Mouse (Mus musculus) lung, embryonic 14.5 days (tissue): ENCODE data around the gene Dot1l. TPM values are rescaled to one million over a fixed set of nuclear protein-coding genes. Genes with fewer than 3 reads are reported as not detected.

Source experiments
- ATAC-seq: fragments of 200-750 bp; cut with Nextera tagmentation; 2 replicates; pipeline ENCODE4 v1.8.0; 2017; ENCODE audit warnings: mild to moderate bottlenecking, moderate TSS enrichment, moderate library complexity; ENCODE audit not compliant: insufficient read depth
- DNase-seq: peaks from one replicate; pipeline ENCODE4 v3.0.0-alpha.2; 2015
- H3K27ac ChIP-seq: fragments of 300-500 bp; sonication (generic); 2 replicates; pipeline ENCODE4 v1.5.1; 2014; ENCODE audit warnings: low read depth, mild to moderate bottlenecking, moderate library complexity
- H3K27me3 ChIP-seq: fragments of 300-500 bp; sonication (generic); 2 replicates; pipeline ENCODE4 v1.6.1; 2014; ENCODE audit warnings: low read length, control low read depth; ENCODE audit not compliant: insufficient read depth
- H3K36me3 ChIP-seq: fragments of 300-500 bp; sonication (generic); 2 replicates; pipeline ENCODE4 v1.6.1; 2014; ENCODE audit warnings: control low read depth; ENCODE audit not compliant: insufficient read depth
- H3K4me1 ChIP-seq: fragments of 300-500 bp; sonication (generic); 2 replicates; pipeline ENCODE4 v1.6.1; 2014; ENCODE audit warnings: antibody characterized with exemption, control low read depth; ENCODE audit not compliant: insufficient read depth
- H3K4me2 ChIP-seq: fragments of 300-500 bp; sonication (generic); 2 replicates; pipeline ENCODE4 v1.6.1; 2014; ENCODE audit warnings: mild to moderate bottlenecking
- H3K4me3 ChIP-seq: fragments of 300-500 bp; sonication (generic); 2 replicates; pipeline ENCODE4 v1.5.1; 2014; ENCODE audit warnings: low read depth, low read length
- H3K9ac ChIP-seq: fragments of 300-500 bp; sonication (generic); 2 replicates; pipeline ENCODE4 v1.6.1; 2014
- H3K9me3 ChIP-seq: fragments of 300-500 bp; sonication (generic); 2 replicates; pipeline ENCODE4 v1.6.1; 2016; ENCODE audit warnings: low read depth, low read length, control low read depth
- CTCF ChIP-seq: IDR thresholded peaks from 2 replicates; pipeline ENCODE4 v1.5.1; 2016; ENCODE audit warnings: antibody characterized with exemption, low read depth
- WGBS: fragments of 180-500 bp; shearing (Covaris S2); extraction: QIAGEN DNeasy Blood & Tissue Kit; methylation state at CpG from one replicate; pipeline ENCODE4 v1.1.7; 2014; 5-methylcytosine and 5-hydroxymethylcytosine counted together
- microRNA counts: library from miRNA; unstranded; fragments of <30 nt; microRNA quantifications from one replicate; lab custom pipeline; 2016
- microRNA-seq: library from miRNA; unstranded; fragments of <30 nt; microRNA quantifications from one replicate; pipeline ENCODE4, GENCODE M21; 2016; ENCODE audit warnings: borderline number of aligned reads
- polyA plus RNA-seq: library from polyadenylated mRNA; unstranded; fragments of >200 nt; fragmentation: Nextera tagmentation; extraction: Ambion mirVana; gene quantifications from 2 replicates; pipeline ENCODE4 v1.2.1, GENCODE M21; 2014

Gene Dot1l
- polyA plus RNA-seq, 1 experiment from 2014 or later = 29.1 TPM

DNA sequence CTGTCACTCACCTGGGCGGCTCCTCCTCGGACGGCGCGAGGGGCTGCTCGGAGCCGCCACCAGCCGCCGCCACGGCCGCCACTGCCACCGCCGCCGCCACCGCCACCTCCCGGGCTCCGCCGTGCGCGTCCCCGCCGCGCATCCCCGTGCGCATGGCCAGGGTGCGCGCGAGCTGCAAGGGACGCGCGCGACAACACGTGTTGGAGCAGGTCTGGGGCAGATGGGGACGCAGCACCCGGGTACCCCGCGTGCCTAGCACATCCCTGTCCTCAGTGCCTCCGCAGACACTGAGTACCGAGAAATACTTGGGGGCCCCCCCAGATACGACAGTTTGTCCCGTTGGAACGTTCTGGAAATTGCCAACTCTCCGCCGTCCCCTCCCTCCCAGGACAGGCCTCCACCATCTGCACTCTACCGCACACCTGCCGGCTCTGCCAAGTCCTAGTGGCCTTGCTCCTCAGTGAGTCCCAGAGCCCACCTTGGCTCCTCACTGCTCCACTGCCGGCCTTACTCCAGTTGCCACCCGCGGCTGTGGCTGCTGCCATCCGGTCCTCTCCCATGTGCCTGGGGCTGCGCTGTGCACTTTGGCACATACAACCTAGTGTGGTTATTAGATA, 89.0 kb downstream of the Dot1l start, which contains the start of gene Lingo3:
Gene Lingo3, minus strand, starts transcription at position 109 of the 617 bp plus-strand sequence.
- H3K27ac ChIP-seq = no peak within 1 kb of the TSS
- no peak for TF ChIP-seq CTCF
- peaks cover 43% of the 10 kb centered on the region for H3K27me3 ChIP-seq
- peak within 1 kb of the TSS; percentile 47 for H3K9ac ChIP-seq
- H3K36me3 ChIP-seq = no peaks in the 10 kb centered on the region
- peak within 1 kb of the TSS; percentile 69 for H3K4me2 ChIP-seq
- 4% methylated on average over 48 of the region's 51 CpGs for WGBS
- H3K4me3 ChIP-seq = peak within 1 kb of the TSS; percentile 41
- H3K4me1 ChIP-seq = no peaks in the 10 kb centered on the region
- H3K9me3 ChIP-seq = no peaks in the 10 kb centered on the region
- DNase-seq = peak; percentile 26
- ATAC-seq = no peak

MicroRNAs within 50 kb of the gene (microRNA counts, 519-probe panel; counts per million panel counts)
- 30.5 counts per million for microRNA mmu-miR-1982 (lab: Ali Mortazavi, UCI)

Small RNA genes lying within 50 kb of the gene (microRNA-seq; reads per million reads assigned to microRNA genes)
- gene Mir1982 = 4.3 reads per million, percentile 15 among the genes with 10 or more reads in this experiment

Other genes with a start within 250 kb of the Dot1l start
- gene Atp8b3, start 216.1 kb upstream of the Dot1l start, polyA plus RNA-seq = 0.09 and 0.14 TPM in 2 replicates
- gene Rexo1, start 193.6 kb upstream of the Dot1l start, polyA plus RNA-seq = 27.8 and 34.5 TPM in 2 replicates
- gene Klf16, start 177.9 kb upstream of the Dot1l start, polyA plus RNA-seq = 9.5 and 11.8 TPM in 2 replicates
- 151 and 153 TPM in 2 replicates for gene Abhd17a, start 164.9 kb upstream of the Dot1l start, polyA plus RNA-seq
- gene Scamp4, start 152.3 kb upstream of the Dot1l start, polyA plus RNA-seq = 90.5 and 92.8 TPM in 2 replicates
- gene Adat3, start 152.3 kb upstream of the Dot1l start, polyA plus RNA-seq = 8.7 and 10.1 TPM in 2 replicates
- 2.4 and 3.1 TPM in 2 replicates for gene Gm49322, start 149.2 kb upstream of the Dot1l start, polyA plus RNA-seq
- gene Csnk1g2, start 132.4 kb upstream of the Dot1l start, polyA plus RNA-seq = 105 and 124 TPM in 2 replicates
- 82.5 and 101 TPM in 2 replicates for gene Btbd2, start 98.1 kb upstream of the Dot1l start, polyA plus RNA-seq
- gene Mknk2, start 77.1 kb upstream of the Dot1l start, polyA plus RNA-seq = 102 and 110 TPM in 2 replicates
- 35.1 and 40.3 TPM in 2 replicates for gene Mob3a, start 53.2 kb upstream of the Dot1l start, polyA plus RNA-seq
- 6.7 and 7.3 TPM in 2 replicates for gene Izumo4, start 53.0 kb upstream of the Dot1l start, polyA plus RNA-seq
- gene Ap3d1, start 12.9 kb upstream of the Dot1l start, polyA plus RNA-seq = 62.0 and 69.6 TPM in 2 replicates
- gene Sf3a2, start 43.0 kb downstream of the Dot1l start, polyA plus RNA-seq = 97.2 and 98.4 TPM in 2 replicates
- gene Plekhj1, start 43.4 kb downstream of the Dot1l start, polyA plus RNA-seq = 113 and 121 TPM in 2 replicates
- gene Amh, start 50.0 kb downstream of the Dot1l start, polyA plus RNA-seq = 0.11 and 0.14 TPM in 2 replicates
- gene Jsrp1, start 58.3 kb downstream of the Dot1l start, polyA plus RNA-seq = 0.93 and 0.97 TPM in 2 replicates
- 1,866 and 1,984 TPM in 2 replicates for gene Oaz1, start 71.5 kb downstream of the Dot1l start, polyA plus RNA-seq
- 0.05 and 0.17 TPM in 2 replicates for gene Lingo3, start 88.8 kb downstream of the Dot1l start, polyA plus RNA-seq
- gene Lsm7, start 100.0 kb downstream of the Dot1l start, polyA plus RNA-seq = 334 and 337 TPM in 2 replicates
- 32.3 and 38.7 TPM in 2 replicates for gene Sppl2b, start 100.1 kb downstream of the Dot1l start, polyA plus RNA-seq
- gene Tmprss9, start 116.6 kb downstream of the Dot1l start, polyA plus RNA-seq = 0.05 TPM in 1 of 2 replicates, not detected in the other
- 315 and 321 TPM in 2 replicates for gene Timm13, start 145.8 kb downstream of the Dot1l start, polyA plus RNA-seq
- 22.9 and 24.4 TPM in 2 replicates for gene Lmnb2, start 163.0 kb downstream of the Dot1l start, polyA plus RNA-seq
- 18.3 and 24.6 TPM in 2 replicates for gene Gadd45b, start 174.9 kb downstream of the Dot1l start, polyA plus RNA-seq